Mouse (Mus musculus) bone marrow macrophage, adult 2 months (primary cell): Measurements from ENCODE around the gene Trmt2a. TPM values are rescaled to one million over a fixed set of nuclear protein-coding genes. Genes with fewer than 3 reads are reported as not detected.

Experiments
- H3K27ac ChIP-seq: 2 replicates; pipeline ENCODE4 v1.5.1; 2012; ENCODE audit warnings: low read depth, low read length; ENCODE audit not compliant: insufficient read depth
- H3K4me1 ChIP-seq: 2 replicates; pipeline ENCODE4 v1.6.1; 2012; ENCODE audit warnings: low read length; ENCODE audit not compliant: control insufficient read depth, insufficient read depth
- H3K4me3 ChIP-seq: 2 replicates; pipeline ENCODE4 v1.5.1; 2012; ENCODE audit warnings: mild to moderate bottlenecking, low read length, moderate library complexity; ENCODE audit not compliant: insufficient read depth
- CTCF ChIP-seq: IDR thresholded peaks from 2 replicates; pipeline ENCODE4 v1.5.1; 2012; ENCODE audit warnings: low read depth, mild to moderate bottlenecking, low read length, moderate library complexity
- POLR2A ChIP-seq: IDR thresholded peaks from 2 replicates; pipeline ENCODE4 v1.6.1; 2012; ENCODE audit warnings: mild to moderate bottlenecking, low read depth, low read length, borderline replicate concordance
- polyA plus RNA-seq: library from polyadenylated mRNA; stranded (reverse); fragments of >200 nt; gene quantifications from 2 replicates; pipeline ENCODE4 v1.2.4, GENCODE M21; 2012; ENCODE audit not compliant: missing spikeins, insufficient read depth, insufficient read length

Trmt2a gene
- polyA plus RNA-seq, 1 experiment = 64.9 TPM

DNA sequence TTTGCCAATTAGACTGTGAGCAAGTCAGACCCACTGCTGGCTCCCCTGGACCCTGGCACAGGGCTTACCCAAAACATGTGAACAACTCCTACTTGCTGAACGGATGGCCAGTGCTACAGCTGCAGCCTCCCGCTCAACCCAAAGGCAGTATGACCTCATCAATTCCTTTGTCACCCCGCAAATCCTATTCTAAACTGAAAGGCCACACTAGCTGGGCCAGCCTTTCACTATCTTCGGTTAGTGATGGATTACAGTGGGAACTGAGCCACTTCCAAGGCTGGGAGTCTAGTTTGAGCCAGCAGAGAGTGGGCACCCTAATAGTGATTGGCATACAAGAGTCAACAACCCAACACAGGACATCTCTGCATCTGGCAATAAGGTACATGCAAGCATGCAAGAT lies 39.7 kb downstream of the Trmt2a start:
- peaks cover 15% of the 10 kb centered on the region for H3K4me1 ChIP-seq
- H3K4me3 ChIP-seq = peak overlapping the region; percentile 74
- peak overlapping the region; percentile 12; the same call in 1 of the 2 replicates for H3K27ac ChIP-seq
- TF ChIP-seq CTCF (no peak), POLR2A (no peak)

DNA sequence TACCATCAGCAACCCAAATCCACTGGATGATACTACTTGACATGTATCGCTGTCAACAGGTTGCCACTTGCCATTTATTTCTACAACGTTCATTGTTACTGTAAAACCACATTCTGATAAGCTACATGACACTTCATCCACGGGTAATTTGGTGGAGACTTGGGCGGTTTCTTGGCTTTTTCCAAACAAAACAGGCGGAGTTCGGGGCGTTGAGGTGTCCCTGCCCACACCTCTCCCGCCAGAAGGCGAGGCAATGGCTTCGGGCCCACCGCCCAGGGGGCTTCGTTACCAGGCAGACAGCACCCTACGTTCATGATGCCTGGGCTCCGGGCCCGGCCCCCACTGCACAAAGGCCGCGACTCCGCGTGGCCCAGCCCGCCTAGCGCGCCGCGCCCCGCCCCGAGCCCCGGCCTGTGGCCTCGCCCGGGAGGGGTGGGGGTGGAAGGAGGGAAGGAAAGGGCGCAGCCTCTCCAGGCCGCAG lies 40.1 kb downstream of the Trmt2a start:
- TF ChIP-seq CTCF = no peak
- Histone ChIP-seq H3K4me3 (peak overlapping the region; percentile 74), H3K4me1 (peaks cover 15% of the 10 kb centered on the region), H3K27ac (peak overlapping the region; percentile 64)

- Histone ChIP-seq H3K27ac (peak within 1 kb of the TSS; percentile 64), H3K4me3 (peak within 1 kb of the TSS; percentile 74), H3K4me1 (peaks cover 15% of the 10 kb centered on the region)
- TF ChIP-seq POLR2A = no peak
- TF ChIP-seq CTCF = no peak
Observed at GRCm38 (mm10) chr16:18289067-18289588, 40.6 kb downstream of the Trmt2a start, which contains the start of gene Dgcr8. Dgcr8 (minus strand) TSS chr16:18289246.

DNA sequence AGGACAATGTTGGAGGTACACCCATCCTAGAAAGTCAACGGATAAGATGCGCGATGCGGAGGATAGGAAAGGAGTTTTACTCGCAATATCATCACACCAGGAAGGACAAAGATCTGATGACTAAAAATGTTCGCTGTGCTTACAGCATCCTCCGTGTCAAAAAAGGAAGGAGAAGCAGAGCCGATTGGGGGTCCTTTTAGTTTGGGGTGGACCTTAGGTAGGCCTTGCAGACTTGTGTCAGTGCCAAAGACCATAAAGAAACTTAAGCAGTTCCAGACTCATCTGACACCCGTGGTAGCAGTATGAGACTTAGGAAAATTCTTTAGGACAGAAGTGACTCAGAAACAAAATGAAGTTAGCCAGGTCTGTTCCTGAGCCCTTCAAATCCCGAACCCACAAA lies 41.1 kb downstream of the Trmt2a start:
- Histone ChIP-seq H3K4me1 (peaks cover 15% of the 10 kb centered on the region), H3K27ac (peak overlapping the region; percentile 61), H3K4me3 (peak overlapping the region; percentile 64)

Other genes with a start within 250 kb of the Trmt2a start
- gene Dgcr6, start 195.8 kb upstream of the Trmt2a start, polyA plus RNA-seq = 23.0 and 26.4 TPM in 2 replicates
- 4.5 and 4.8 TPM in 2 replicates for gene Prodh, start 158.5 kb upstream of the Trmt2a start, polyA plus RNA-seq
- not detected in 2 replicates for gene Rtn4r, start 121.0 kb upstream of the Trmt2a start, polyA plus RNA-seq
- not detected in 2 replicates for gene Ccdc188, start 30.8 kb upstream of the Trmt2a start, polyA plus RNA-seq
- gene Zdhhc8, start 13.5 kb upstream of the Trmt2a start, polyA plus RNA-seq = 10.8 and 14.3 TPM in 2 replicates
- gene Ranbp1, start 53 bp downstream of the Trmt2a start, polyA plus RNA-seq = 85.0 and 105 TPM in 2 replicates
- 5.3 and 11.4 TPM in 2 replicates for gene Gm49776, start 9.6 kb downstream of the Trmt2a start, polyA plus RNA-seq
- 19.8 and 21.4 TPM in 2 replicates for gene Dgcr8, start 40.6 kb downstream of the Trmt2a start, polyA plus RNA-seq
- gene Tango2, start 99.4 kb downstream of the Trmt2a start, polyA plus RNA-seq = 26.3 and 33.0 TPM in 2 replicates
- 1.8 and 3.5 TPM in 2 replicates for gene Arvcf, start 99.5 kb downstream of the Trmt2a start, polyA plus RNA-seq
- gene Txnrd2, start 177.7 kb downstream of the Trmt2a start, polyA plus RNA-seq = 23.4 and 26.3 TPM in 2 replicates
- 93.3 and 99.6 TPM in 2 replicates for gene Comt, start 178.2 kb downstream of the Trmt2a start, polyA plus RNA-seq